Mouse (Mus musculus): ENCODE data around the gene Gm20388. TPM values are rescaled to one million over a fixed set of nuclear protein-coding genes. Genes with fewer than 3 reads are reported as not detected.

Gene Gm20388
- polyA plus RNA-seq, 1 experiment from 2014 or later = not detected

- no peaks in the 10 kb centered on the region for H3K27me3 ChIP-seq (ENCODE audit: control insufficient read depth, insufficient read depth, low read length)
- H3K27ac ChIP-seq (replicated peaks) = no peak overlapping the region; the same call in 1 of the 2 replicates
- peak overlapping the region; percentile 72 for H3K4me3 ChIP-seq (ENCODE audit: low read depth, low read length)
- TF ChIP-seq CTCF (IDR thresholded peaks at IDR 0.05; ENCODE audit: low read depth) = no peak
- no peak for TF ChIP-seq EP300 (optimal IDR thresholded peaks at IDR 0.05)
- H3K9me3 ChIP-seq (ENCODE audit: control insufficient read depth, low read length) = no peaks in the 10 kb centered on the region
- peak overlapping the region; percentile 71 for H3K4me2 ChIP-seq (replicated peaks; ENCODE audit: low read depth)
- no peaks in the 10 kb centered on the region for H3K4me1 ChIP-seq (replicated peaks; ENCODE audit: control insufficient read depth, insufficient read depth)
- ATAC-seq (ENCODE audit: low FRiP score, low TSS enrichment) = no peak
- H3K36me3 ChIP-seq (ENCODE audit: control insufficient read depth, insufficient read depth, low read length) = no peaks in the 10 kb centered on the region
- peak overlapping the region; percentile 54; the same call in 1 of the 2 replicates for H3K9ac ChIP-seq (ENCODE audit: low read length)
- WGBS = 19% methylated on average over 5 of the region's 5 CpGs
- DNase-seq (ENCODE audit: low spot score) = no peak
Measured at GRCm38 (mm10) chr8:123654763-123655162, 3744.1 kb downstream of the Gm20388 start.

GRCm38 (mm10) chr8:123655351-123655779, 3744.7 kb downstream of the Gm20388 start:
- H3K9ac ChIP-seq (ENCODE audit: low read length) = no peak overlapping the region; the same call in 1 of the 2 replicates
- H3K4me2 ChIP-seq (replicated peaks; ENCODE audit: low read depth) = peak overlapping the region; percentile 71
- no peak for ATAC-seq (ENCODE audit: low FRiP score, low TSS enrichment)
- H3K4me1 ChIP-seq (replicated peaks; ENCODE audit: control insufficient read depth, insufficient read depth) = no peaks in the 10 kb centered on the region
- no peak for TF ChIP-seq CTCF (IDR thresholded peaks at IDR 0.05; ENCODE audit: low read depth)
- TF ChIP-seq EP300 (optimal IDR thresholded peaks at IDR 0.05) = no peak
- 0 out of 2 replicates have a peak overlapping the region, but pooled peaks have one; percentile 13 for H3K27ac ChIP-seq (replicated peaks)
- no peaks in the 10 kb centered on the region for H3K9me3 ChIP-seq (ENCODE audit: control insufficient read depth, low read length)
- no peaks in the 10 kb centered on the region for H3K36me3 ChIP-seq (ENCODE audit: control insufficient read depth, insufficient read depth, low read length)
- peak overlapping the region; percentile 72; the same call in 1 of the 2 replicates for H3K4me3 ChIP-seq (ENCODE audit: low read depth, low read length)
- no peak for DNase-seq (ENCODE audit: low spot score)
- 21% methylated on average over 8 of the region's 8 CpGs for WGBS
- H3K27me3 ChIP-seq (ENCODE audit: control insufficient read depth, insufficient read depth, low read length) = no peaks in the 10 kb centered on the region

- no peak overlapping the region for H3K27ac ChIP-seq (replicated peaks)
- H3K27me3 ChIP-seq (ENCODE audit: control insufficient read depth, insufficient read depth, low read length) = no peaks in the 10 kb centered on the region
- no peak overlapping the region for H3K9ac ChIP-seq (ENCODE audit: low read length)
- ATAC-seq (ENCODE audit: low FRiP score, low TSS enrichment) (no peak), DNase-seq (ENCODE audit: low spot score) (no peak)
- TF ChIP-seq EP300 (optimal IDR thresholded peaks at IDR 0.05) (no peak), CTCF (IDR thresholded peaks at IDR 0.05; ENCODE audit: low read depth) (no peak)
- H3K9me3 ChIP-seq (ENCODE audit: control insufficient read depth, low read length) = no peaks in the 10 kb centered on the region
- 84% methylated on average over 8 of the region's 8 CpGs for WGBS
- H3K36me3 ChIP-seq (ENCODE audit: control insufficient read depth, insufficient read depth, low read length) = no peaks in the 10 kb centered on the region
- no peak overlapping the region for H3K4me3 ChIP-seq (ENCODE audit: low read depth, low read length)
- H3K4me1 ChIP-seq (replicated peaks; ENCODE audit: control insufficient read depth, insufficient read depth) = no peaks in the 10 kb centered on the region
- H3K4me2 ChIP-seq (replicated peaks; ENCODE audit: low read depth) = no peak overlapping the region
Measured at GRCm38 (mm10) chr8:123657826-123658225, 3747.2 kb downstream of the Gm20388 start.

GRCm38 (mm10) chr8:123659469-123660057, 3748.9 kb downstream of the Gm20388 start:
- no peak for TF ChIP-seq CTCF (IDR thresholded peaks at IDR 0.05; ENCODE audit: low read depth)
- TF ChIP-seq EP300 (optimal IDR thresholded peaks at IDR 0.05) = no peak
- no peak overlapping the region for H3K9ac ChIP-seq (ENCODE audit: low read length)
- no peak for DNase-seq (ENCODE audit: low spot score)
- no peak overlapping the region for H3K4me2 ChIP-seq (replicated peaks; ENCODE audit: low read depth)
- no peak overlapping the region for H3K4me3 ChIP-seq (ENCODE audit: low read depth, low read length)
- H3K9me3 ChIP-seq (ENCODE audit: control insufficient read depth, low read length) = no peaks in the 10 kb centered on the region
- H3K27ac ChIP-seq (replicated peaks) = no peak overlapping the region
- H3K27me3 ChIP-seq (ENCODE audit: control insufficient read depth, insufficient read depth, low read length) = no peaks in the 10 kb centered on the region
- H3K36me3 ChIP-seq (ENCODE audit: control insufficient read depth, insufficient read depth, low read length) = no peaks in the 10 kb centered on the region
- H3K4me1 ChIP-seq (replicated peaks; ENCODE audit: control insufficient read depth, insufficient read depth) = no peaks in the 10 kb centered on the region
- WGBS = 80% methylated on average over 10 of the region's 10 CpGs
- ATAC-seq (ENCODE audit: low FRiP score, low TSS enrichment) = no peak

- Histone ChIP-seq H3K36me3 (ENCODE audit: control insufficient read depth, insufficient read depth, low read length) (no peaks in the 10 kb centered on the region), H3K27me3 (ENCODE audit: control insufficient read depth, insufficient read depth, low read length) (no peaks in the 10 kb centered on the region)
Measured at GRCm38 (mm10) chr8:123661515-123661914, 3750.9 kb downstream of the Gm20388 start.

GRCm38 (mm10) chr8:123665580-123665979, 3754.9 kb downstream of the Gm20388 start:
- WGBS = 61% methylated on average over 6 of the region's 6 CpGs
- Histone ChIP-seq H3K27me3 (ENCODE audit: control insufficient read depth, insufficient read depth, low read length) (no peaks in the 10 kb centered on the region), H3K9ac (ENCODE audit: low read length) (no peak overlapping the region), H3K27ac (replicated peaks) (no peak overlapping the region), H3K4me1 (replicated peaks; ENCODE audit: control insufficient read depth, insufficient read depth) (no peaks in the 10 kb centered on the region), H3K36me3 (ENCODE audit: control insufficient read depth, insufficient read depth, low read length) (no peaks in the 10 kb centered on the region), H3K4me2 (replicated peaks; ENCODE audit: low read depth) (no peak overlapping the region), H3K9me3 (ENCODE audit: control insufficient read depth, low read length) (no peaks in the 10 kb centered on the region), H3K4me3 (ENCODE audit: low read depth, low read length) (no peak overlapping the region)
- 0 out of 2 replicates have a peak, but pooled peaks have one; percentile 48 for ATAC-seq (ENCODE audit: low FRiP score, low TSS enrichment)
- no peak for DNase-seq (ENCODE audit: low spot score)
- no peak for TF ChIP-seq CTCF (IDR thresholded peaks at IDR 0.05; ENCODE audit: low read depth)
- TF ChIP-seq EP300 (optimal IDR thresholded peaks at IDR 0.05) = no peak

More at GRCm38 (mm10) chr8:123661515-123661914, 3750.9 kb downstream of the Gm20388 start:
- no peak overlapping the region for H3K4me3 ChIP-seq (ENCODE audit: low read depth, low read length)
- DNase-seq (ENCODE audit: low spot score) = no peak
- 84% methylated on average over 11 of the region's 11 CpGs for WGBS
- H3K4me2 ChIP-seq (replicated peaks; ENCODE audit: low read depth) = no peak overlapping the region
- no peaks in the 10 kb centered on the region for H3K4me1 ChIP-seq (replicated peaks; ENCODE audit: control insufficient read depth, insufficient read depth)
- H3K9ac ChIP-seq (ENCODE audit: low read length) = no peak overlapping the region
- no peak overlapping the region for H3K27ac ChIP-seq (replicated peaks)
- TF ChIP-seq CTCF (IDR thresholded peaks at IDR 0.05; ENCODE audit: low read depth) (no peak), EP300 (optimal IDR thresholded peaks at IDR 0.05) (no peak)
- no peaks in the 10 kb centered on the region for H3K9me3 ChIP-seq (ENCODE audit: control insufficient read depth, low read length)
- ATAC-seq (ENCODE audit: low FRiP score, low TSS enrichment) = no peak
